Mouse (Mus musculus) liver, embryonic 13.5 days (tissue): ENCODE data around the gene Upk1a. TPM values are rescaled to one million over a fixed set of nuclear protein-coding genes. Genes with fewer than 3 reads are reported as not detected.

Experiments used
- ATAC-seq: fragments of 200-750 bp; cut with Nextera tagmentation; 2 replicates; pipeline ENCODE4 v1.8.0; 2017; ENCODE audit warnings: low read depth, mild to moderate bottlenecking, moderate number of reproducible peaks, moderate library complexity
- DNase-seq: peaks from one replicate; pipeline ENCODE4 v3.0.0; 2022
- H3K27ac ChIP-seq: fragments of 300-500 bp; sonication (generic); 2 replicates; pipeline ENCODE4 v1.5.1; 2015; ENCODE audit warnings: moderate library complexity, mild to moderate bottlenecking, inconsistent platforms
- H3K27me3 ChIP-seq: fragments of 300-500 bp; sonication (generic); 2 replicates; pipeline ENCODE4 v1.6.1; 2015; ENCODE audit warnings: mild to moderate bottlenecking, inconsistent platforms
- H3K36me3 ChIP-seq: fragments of 300-500 bp; sonication (generic); 2 replicates; pipeline ENCODE4 v1.6.1; 2015; ENCODE audit warnings: mild to moderate bottlenecking, inconsistent platforms
- H3K4me1 ChIP-seq: fragments of 300-500 bp; sonication (generic); replicated peaks from 2 replicates; pipeline ENCODE4 v1.6.1; 2015; ENCODE audit warnings: inconsistent platforms
- H3K4me2 ChIP-seq: fragments of 300-500 bp; sonication (generic); 2 replicates; pipeline ENCODE4 v1.6.1; 2015; ENCODE audit warnings: inconsistent platforms, mild to moderate bottlenecking, moderate library complexity
- H3K4me3 ChIP-seq: fragments of 300-500 bp; sonication (generic); replicated peaks from 2 replicates; pipeline ENCODE4 v1.5.1; 2015; ENCODE audit warnings: mild to moderate bottlenecking, inconsistent platforms
- H3K9ac ChIP-seq: fragments of 300-500 bp; sonication (generic); 2 replicates; pipeline ENCODE4 v1.6.1; 2015; ENCODE audit warnings: mild to moderate bottlenecking, inconsistent platforms
- H3K9me3 ChIP-seq: fragments of 300-500 bp; sonication (generic); replicated peaks from 2 replicates; pipeline ENCODE4 v1.6.1; 2016; ENCODE audit warnings: inconsistent platforms
- WGBS: fragments of 180-500 bp; shearing (Covaris S2); methylation state at CpG from one replicate; pipeline ENCODE4 v1.1.7; 2015; ENCODE audit not compliant: insufficient replicate concordance; 5-methylcytosine and 5-hydroxymethylcytosine counted together
- polyA plus RNA-seq: library from polyadenylated mRNA; unstranded; fragments of >200 nt; fragmentation: Nextera tagmentation; extraction: Ambion mirVana; gene quantifications from 2 replicates; pipeline ENCODE4 v1.2.1, GENCODE M21; 2015

Gene Upk1a
- polyA plus RNA-seq, 1 experiment from 2014 or later, result 0.09 TPM

DNA sequence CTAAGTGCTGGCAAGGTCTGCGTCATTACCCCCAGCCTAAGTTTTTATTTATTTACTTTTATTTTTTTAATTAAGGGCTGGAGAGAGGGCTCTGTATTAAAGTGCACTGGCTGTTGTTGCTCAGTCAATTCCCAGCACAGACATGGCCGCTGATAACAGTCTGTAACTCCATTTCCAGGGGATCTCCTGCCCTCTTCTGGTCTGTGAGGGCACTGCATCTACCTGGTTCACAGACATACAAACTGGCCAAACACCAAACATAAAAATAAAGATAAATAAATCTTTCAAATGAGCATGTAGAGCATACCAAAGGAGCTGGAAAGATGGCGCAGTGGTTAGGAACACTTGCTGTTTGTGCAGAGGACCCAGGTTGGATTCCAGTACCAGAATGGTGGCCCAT lies 6.6 kb upstream of the Upk1a start:
- DNase-seq (peak; percentile 36), ATAC-seq (no peak)
- no peak overlapping the region for H3K9ac ChIP-seq
- peaks cover 85% of the 10 kb centered on the region for H3K36me3 ChIP-seq
- H3K9me3 ChIP-seq, result no peaks in the 10 kb centered on the region
- H3K4me2 ChIP-seq, result no peak overlapping the region
- H3K4me1 ChIP-seq, result peaks cover 36% of the 10 kb centered on the region
- whole genome bisulfite sequencing, result 71% methylated on average over 3 of the region's 3 CpGs
- H3K4me3 ChIP-seq, result no peak overlapping the region
- no peak overlapping the region for H3K27ac ChIP-seq
- H3K27me3 ChIP-seq, result no peaks in the 10 kb centered on the region

DNA sequence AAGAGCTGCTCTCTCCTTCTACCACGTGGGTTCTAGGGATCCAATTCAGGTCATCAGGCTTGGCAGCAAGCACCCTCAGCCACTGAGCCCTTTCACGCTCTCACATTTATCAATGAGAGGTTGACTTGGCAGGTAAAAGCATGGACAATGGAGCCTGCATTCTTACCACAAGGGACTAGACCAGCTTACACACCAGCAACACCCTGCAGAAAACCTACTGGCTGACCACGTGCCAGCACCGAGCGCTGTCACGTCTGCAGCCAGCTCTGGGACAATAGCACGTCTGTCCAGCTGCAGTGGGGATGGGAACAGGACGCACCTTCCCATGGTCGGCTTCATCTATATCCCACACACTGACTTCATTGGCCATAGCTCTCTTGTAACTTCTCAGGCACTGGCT lies 6.0 kb upstream of the Upk1a start:
- peaks cover 37% of the 10 kb centered on the region for H3K4me1 ChIP-seq
- no peak overlapping the region for H3K4me3 ChIP-seq
- no peak overlapping the region for H3K27ac ChIP-seq
- DNase-seq, result no peak
- ATAC-seq, result no peak
- 89% methylated on average over 9 of the region's 9 CpGs for WGBS
- no peaks in the 10 kb centered on the region for H3K9me3 ChIP-seq
- no peaks in the 10 kb centered on the region for H3K27me3 ChIP-seq
- H3K9ac ChIP-seq, result no peak overlapping the region
- H3K36me3 ChIP-seq, result peaks cover 79% of the 10 kb centered on the region
- no peak overlapping the region for H3K4me2 ChIP-seq

GRCm38 (mm10) chr7:30615049-30615760 lies 2.6 kb upstream of the Upk1a start:
- H3K4me3 ChIP-seq, result no peak overlapping the region
- H3K9ac ChIP-seq, result no peak overlapping the region
- H3K4me2 ChIP-seq, result no peak overlapping the region
- H3K27me3 ChIP-seq, result no peaks in the 10 kb centered on the region
- DNase-seq (no peak), ATAC-seq (peak; percentile 33)
- WGBS, result 54% methylated on average over 5 of the region's 5 CpGs
- no peaks in the 10 kb centered on the region for H3K9me3 ChIP-seq
- peaks cover 23% of the 10 kb centered on the region for H3K4me1 ChIP-seq
- no peak overlapping the region for H3K27ac ChIP-seq
- H3K36me3 ChIP-seq, result peaks cover 47% of the 10 kb centered on the region

- 54% methylated on average over 2 of the region's 2 CpGs for WGBS
- peaks cover 23% of the 10 kb centered on the region for H3K4me1 ChIP-seq
- H3K4me2 ChIP-seq, result no peak overlapping the region
- ATAC-seq, result no peak
- H3K27me3 ChIP-seq, result no peaks in the 10 kb centered on the region
- H3K9me3 ChIP-seq, result no peaks in the 10 kb centered on the region
- DNase-seq, result no peak
- no peak overlapping the region for H3K9ac ChIP-seq
- no peak overlapping the region for H3K27ac ChIP-seq
- peaks cover 42% of the 10 kb centered on the region for H3K36me3 ChIP-seq
- no peak overlapping the region for H3K4me3 ChIP-seq
Measured at GRCm38 (mm10) chr7:30614454-30614853, 1.8 kb upstream of the Upk1a start.

DNA sequence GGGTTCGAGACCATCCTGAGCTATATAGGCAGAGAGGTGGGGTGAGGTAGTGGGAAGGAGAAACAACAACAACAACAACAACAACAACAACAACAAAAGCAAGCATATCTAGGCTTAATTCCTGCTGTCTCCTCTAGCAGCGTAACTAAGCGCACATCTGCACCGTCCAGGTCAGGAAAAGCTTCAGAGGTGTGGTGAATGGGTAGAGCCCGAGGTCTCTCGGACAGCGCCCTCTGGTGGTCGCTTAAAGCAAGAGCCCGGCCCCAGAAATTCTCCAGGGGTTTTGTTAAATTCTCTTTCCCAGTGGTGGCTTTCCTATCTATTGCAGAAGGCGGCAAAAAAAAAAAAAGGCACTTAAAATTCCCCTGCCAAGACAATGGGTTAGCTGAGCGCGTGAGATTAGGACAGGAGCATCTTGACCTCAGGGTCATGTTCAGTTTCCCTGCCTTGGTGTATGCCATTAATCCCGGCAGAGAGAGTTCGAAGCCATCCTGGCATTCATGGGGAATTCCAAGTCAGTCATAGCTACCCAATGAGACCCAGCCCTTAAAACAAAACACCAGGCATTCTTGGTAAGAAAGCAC lies 974 bp upstream of the Upk1a start:
- H3K4me1 ChIP-seq, result peaks cover 23% of the 10 kb centered on the region
- no peak overlapping the region for H3K4me2 ChIP-seq
- H3K9me3 ChIP-seq, result no peaks in the 10 kb centered on the region
- H3K27me3 ChIP-seq, result no peaks in the 10 kb centered on the region
- H3K4me3 ChIP-seq, result no peak overlapping the region
- WGBS, result 20% methylated on average over 14 of the region's 14 CpGs
- H3K36me3 ChIP-seq, result peaks cover 34% of the 10 kb centered on the region
- ATAC-seq, result peak; percentile 52; the same call in 1 of the 2 replicates
- peak; percentile 49 for DNase-seq
- H3K9ac ChIP-seq, result no peak overlapping the region
- no peak overlapping the region for H3K27ac ChIP-seq

GRCm38 (mm10) chr7:30610043-30610442 lies 2.6 kb downstream of the Upk1a start:
- no peak overlapping the region for H3K4me2 ChIP-seq
- WGBS, result 42% methylated on average over 7 of the region's 7 CpGs
- ATAC-seq, result no peak

GRCm38 (mm10) chr7:30608476-30608875 lies 4.2 kb downstream of the Upk1a start:
- H3K27ac ChIP-seq, result no peak overlapping the region
- DNase-seq, result no peak
- no peak overlapping the region for H3K9ac ChIP-seq
- H3K4me2 ChIP-seq, result no peak overlapping the region
- H3K4me1 ChIP-seq, result peaks cover 3% of the 10 kb centered on the region; the same call in 1 of the 2 replicates
- peaks cover 4% of the 10 kb centered on the region; the same call in 1 of the 2 replicates for H3K27me3 ChIP-seq
- no peaks in the 10 kb centered on the region for H3K36me3 ChIP-seq
- no peaks in the 10 kb centered on the region for H3K9me3 ChIP-seq
- H3K4me3 ChIP-seq, result no peak overlapping the region
- 53% methylated on average over 16 of the region's 16 CpGs for WGBS
- ATAC-seq, result no peak

More at GRCm38 (mm10) chr7:30610043-30610442, 2.6 kb downstream of the Upk1a start:
- Histone ChIP-seq H3K4me1 (peaks cover 12% of the 10 kb centered on the region), H3K9ac (no peak overlapping the region), H3K36me3 (no peaks in the 10 kb centered on the region), H3K27ac (no peak overlapping the region), H3K27me3 (peaks cover 4% of the 10 kb centered on the region; the same call in 1 of the 2 replicates), H3K4me3 (no peak overlapping the region), H3K9me3 (no peaks in the 10 kb centered on the region)
- DNase-seq, result no peak

DNA sequence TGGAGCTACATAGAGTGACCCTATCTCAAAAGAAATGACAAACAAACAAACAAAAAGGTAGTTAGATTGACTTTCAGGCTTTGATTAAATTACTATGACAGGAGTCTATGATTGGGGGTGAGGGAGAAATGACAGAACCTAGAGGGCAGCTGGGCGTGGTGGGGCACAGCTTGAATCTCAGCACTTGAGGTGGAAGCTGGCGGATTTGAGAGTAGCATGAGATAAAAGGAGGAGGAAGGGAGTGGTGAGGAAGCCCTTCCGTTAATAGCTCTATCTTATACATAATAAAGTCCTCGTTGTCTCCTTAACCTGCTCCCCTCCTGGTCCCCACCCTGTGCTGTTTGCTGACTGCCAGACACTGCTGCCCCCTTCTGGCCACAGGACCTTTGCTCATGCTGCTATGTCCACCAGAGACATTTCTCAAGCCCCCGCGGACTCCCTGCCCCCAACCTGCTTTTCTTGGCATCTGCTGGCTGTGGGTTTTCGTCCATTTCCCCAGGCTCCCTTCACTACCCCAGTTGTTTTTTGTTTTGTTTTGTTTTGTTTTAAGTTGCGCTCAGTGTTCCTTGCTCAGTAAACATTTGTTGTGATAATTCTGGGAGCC lies 4.8 kb downstream of the Upk1a start:
- 13% methylated on average over 8 of the region's 8 CpGs for WGBS
- no peaks in the 10 kb centered on the region for H3K4me1 ChIP-seq
- H3K36me3 ChIP-seq, result no peaks in the 10 kb centered on the region
- ATAC-seq (peak; percentile 60; the same call in 1 of the 2 replicates), DNase-seq (peak; percentile 29)
- H3K4me3 ChIP-seq, result no peak overlapping the region
- H3K9me3 ChIP-seq, result no peaks in the 10 kb centered on the region
- peaks cover 4% of the 10 kb centered on the region; the same call in 1 of the 2 replicates for H3K27me3 ChIP-seq
- no peak overlapping the region for H3K4me2 ChIP-seq
- no peak overlapping the region for H3K9ac ChIP-seq
- no peak overlapping the region for H3K27ac ChIP-seq

GRCm38 (mm10) chr7:30604944-30605343 lies 7.7 kb downstream of the Upk1a start:
- peaks cover 4% of the 10 kb centered on the region; the same call in 1 of the 2 replicates for H3K27me3 ChIP-seq
- H3K9me3 ChIP-seq, result no peaks in the 10 kb centered on the region
- no peak for ATAC-seq
- no peak overlapping the region for H3K27ac ChIP-seq
- no peak for DNase-seq
- H3K36me3 ChIP-seq, result no peaks in the 10 kb centered on the region
- no peak overlapping the region for H3K4me3 ChIP-seq
- H3K9ac ChIP-seq, result no peak overlapping the region
- peaks cover 9% of the 10 kb centered on the region for H3K4me1 ChIP-seq
- H3K4me2 ChIP-seq, result no peak overlapping the region
- 76% methylated on average over 8 of the region's 8 CpGs for WGBS

GRCm38 (mm10) chr7:30604424-30604823 lies 8.2 kb downstream of the Upk1a start:
- Histone ChIP-seq H3K27me3 (peaks cover 4% of the 10 kb centered on the region; the same call in 1 of the 2 replicates), H3K9me3 (no peaks in the 10 kb centered on the region), H3K27ac (no peak overlapping the region), H3K9ac (no peak overlapping the region), H3K36me3 (no peaks in the 10 kb centered on the region), H3K4me3 (no peak overlapping the region), H3K4me1 (peaks cover 14% of the 10 kb centered on the region), H3K4me2 (no peak overlapping the region)
- no peak for DNase-seq
- no peak for ATAC-seq
- 46% methylated on average over 8 of the region's 8 CpGs for WGBS

DNA sequence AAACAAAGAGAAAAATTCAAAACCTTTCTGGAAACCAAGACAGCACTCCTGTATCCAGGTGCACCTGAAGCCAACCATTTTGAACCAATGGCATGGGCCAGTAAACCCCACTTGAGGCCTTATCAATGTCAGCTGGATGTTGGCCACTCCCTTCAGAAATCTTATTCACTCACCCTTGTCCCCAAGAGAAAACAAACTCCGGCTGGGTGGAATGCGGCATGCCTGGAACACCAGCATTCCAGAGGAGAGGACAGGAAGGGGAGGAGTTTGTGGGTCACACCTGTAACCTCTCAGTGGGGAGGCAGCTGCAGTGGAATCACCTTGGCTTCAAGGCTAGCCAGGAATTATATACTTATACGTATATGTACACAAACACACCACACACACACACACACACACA lies 10.1 kb downstream of the Upk1a start:
- no peak overlapping the region for H3K27ac ChIP-seq
- no peak for ATAC-seq

More for the DNA sequence above, 10.1 kb downstream of the Upk1a start:
- H3K27me3 ChIP-seq, result 0 out of 2 replicates have a peak, but pooled peaks cover 4% of the 10 kb centered on the region
- H3K4me3 ChIP-seq, result no peak overlapping the region
- H3K4me2 ChIP-seq, result no peak overlapping the region
- no peak for DNase-seq
- H3K9me3 ChIP-seq, result no peaks in the 10 kb centered on the region
- WGBS, result 42% methylated on average over 3 of the region's 3 CpGs
- no peaks in the 10 kb centered on the region for H3K36me3 ChIP-seq
- no peak overlapping the region for H3K9ac ChIP-seq
- peaks cover 15% of the 10 kb centered on the region for H3K4me1 ChIP-seq
